Mouse (Mus musculus) 416B (cell line): ENCODE data around the gene 1700014D04Rik.
A peak's percentile ranks its signal among the peaks of the same experiment; 100 is the strongest.
"Not testable (repeated sequence)": the region's sequence is repeated elsewhere in the genome, so short reads cannot be mapped to it uniquely, and the experiment has no call there.

Experiments used
- DNase-seq: peaks from one replicate; pipeline ENCODE4 v3.0.0; 2011; ENCODE audit warnings: low read depth

Gene 1700014D04Rik

DNA sequence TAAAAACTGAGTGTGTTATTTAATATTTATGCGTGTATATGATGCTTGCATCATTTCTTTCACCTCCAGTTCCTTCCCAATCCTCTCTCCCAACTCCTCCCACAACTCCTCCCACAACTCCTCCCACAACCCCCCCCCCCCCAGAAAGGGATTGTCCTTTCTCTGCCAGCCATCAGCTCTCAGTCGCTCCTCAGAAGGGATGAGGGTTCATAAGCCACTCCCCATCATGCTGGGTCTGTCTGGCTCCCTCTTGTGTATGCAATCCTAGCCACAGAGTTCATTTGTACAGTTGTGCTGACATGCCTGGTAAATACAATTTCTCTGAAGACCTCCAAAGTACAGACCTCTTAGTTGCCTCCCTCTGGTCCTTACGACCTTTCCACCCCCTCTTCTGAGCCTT, 11.4 kb downstream of the 1700014D04Rik start:
- peak; percentile 90 for DNase-seq

DNA sequence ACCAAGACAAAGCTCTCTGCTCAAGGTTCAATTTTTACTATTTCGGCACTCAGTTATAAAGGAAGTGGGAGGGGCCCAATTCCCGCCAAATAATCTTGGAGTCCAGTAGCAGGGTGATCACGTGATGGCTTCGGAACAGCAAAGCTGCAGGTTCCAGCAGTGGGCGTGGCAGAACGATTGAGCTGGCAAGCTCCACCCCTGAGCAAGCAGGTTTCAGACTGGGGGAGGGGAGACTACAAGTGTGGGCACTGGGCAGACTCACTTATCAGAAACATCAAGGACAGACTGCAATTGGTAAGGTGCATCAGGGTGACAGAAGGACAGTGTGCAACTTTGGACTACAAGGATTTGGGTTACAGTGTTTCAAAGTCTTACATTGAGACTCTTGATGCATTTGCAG, 12.2 kb downstream of the 1700014D04Rik start:
- peak; percentile 54 for DNase-seq

DNA sequence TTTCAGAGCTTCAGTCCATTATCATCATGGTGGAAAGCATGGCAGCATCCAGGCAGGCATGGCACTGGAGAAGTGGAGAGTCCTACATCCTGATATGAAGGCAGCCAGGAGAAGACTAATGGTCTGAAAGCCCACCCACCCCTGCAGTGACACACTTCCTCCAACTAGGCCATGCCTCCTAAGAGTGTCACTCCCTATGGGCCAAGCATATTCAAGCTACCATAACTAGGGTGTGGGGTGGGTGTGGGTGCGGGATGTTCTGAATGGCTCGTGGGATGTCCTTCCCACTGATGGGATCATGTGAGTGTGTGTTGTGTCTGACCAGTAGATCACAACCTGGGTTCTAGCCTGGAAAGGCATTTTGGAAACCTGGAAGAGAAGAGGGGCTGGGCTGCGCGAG, 12.6 kb downstream of the 1700014D04Rik start:
- peak; percentile 16 for DNase-seq

DNA sequence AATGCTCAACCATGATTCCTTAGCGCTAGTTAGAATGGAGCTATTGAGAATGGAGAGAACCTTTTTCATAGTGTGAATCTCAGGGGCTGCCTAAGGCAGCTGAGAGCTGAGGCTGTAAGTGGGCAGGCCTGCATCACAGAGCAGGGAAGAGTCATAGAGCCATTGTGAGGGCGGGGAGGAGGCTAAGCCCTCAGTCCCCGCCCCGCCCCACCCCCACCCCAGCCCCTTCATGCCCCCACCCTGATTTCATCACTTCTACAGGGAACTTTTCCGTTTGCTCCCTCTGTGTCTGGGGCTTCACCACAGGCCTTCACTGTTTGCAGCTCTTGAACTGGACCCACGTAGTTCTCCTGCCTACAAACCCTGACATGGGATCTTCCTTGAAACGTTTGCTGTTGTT, 14.9 kb downstream of the 1700014D04Rik start, which contains the start of gene Spata31d1d:
Spata31d1d (minus strand) TSS at position 101 of the 400 bp plus-strand sequence.
- DNase-seq, result no peak

DNA sequence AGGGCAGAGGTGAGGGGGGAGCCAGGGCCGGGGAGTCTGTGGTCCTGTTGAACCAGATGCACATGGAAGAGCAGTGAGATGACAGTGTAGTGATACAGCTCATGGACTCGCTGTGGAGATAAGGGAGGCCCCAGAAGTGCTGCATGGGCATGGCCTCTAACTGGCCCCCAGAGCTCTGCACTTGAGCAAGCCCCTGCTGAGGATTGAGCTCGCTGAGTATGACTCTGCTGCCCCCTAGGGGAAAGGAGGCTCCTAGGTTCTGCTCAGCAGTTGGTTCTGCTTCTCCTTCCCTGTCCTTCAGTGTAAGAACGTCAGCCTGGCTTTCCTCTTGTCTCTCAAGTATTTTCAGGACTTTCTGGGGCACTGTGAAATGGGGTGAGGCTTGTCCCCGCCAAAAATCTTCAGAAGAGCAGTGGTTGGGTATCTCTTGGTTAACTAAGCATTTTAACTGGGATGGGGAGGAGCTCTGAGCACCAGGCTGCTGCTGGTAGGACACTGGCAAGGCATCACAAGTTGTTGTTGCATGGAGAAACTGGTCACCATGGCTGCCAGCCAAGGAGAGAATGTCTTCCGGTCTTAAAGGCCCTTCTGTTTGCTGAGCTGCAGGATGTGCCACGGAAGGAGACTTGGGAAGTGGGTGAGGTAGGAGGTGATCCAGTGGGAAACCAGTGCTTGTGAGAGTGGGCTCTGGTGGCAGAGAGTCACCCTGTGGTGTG, 18.0 kb downstream of the 1700014D04Rik start:
- DNase-seq, result peak; percentile 90

DNA sequence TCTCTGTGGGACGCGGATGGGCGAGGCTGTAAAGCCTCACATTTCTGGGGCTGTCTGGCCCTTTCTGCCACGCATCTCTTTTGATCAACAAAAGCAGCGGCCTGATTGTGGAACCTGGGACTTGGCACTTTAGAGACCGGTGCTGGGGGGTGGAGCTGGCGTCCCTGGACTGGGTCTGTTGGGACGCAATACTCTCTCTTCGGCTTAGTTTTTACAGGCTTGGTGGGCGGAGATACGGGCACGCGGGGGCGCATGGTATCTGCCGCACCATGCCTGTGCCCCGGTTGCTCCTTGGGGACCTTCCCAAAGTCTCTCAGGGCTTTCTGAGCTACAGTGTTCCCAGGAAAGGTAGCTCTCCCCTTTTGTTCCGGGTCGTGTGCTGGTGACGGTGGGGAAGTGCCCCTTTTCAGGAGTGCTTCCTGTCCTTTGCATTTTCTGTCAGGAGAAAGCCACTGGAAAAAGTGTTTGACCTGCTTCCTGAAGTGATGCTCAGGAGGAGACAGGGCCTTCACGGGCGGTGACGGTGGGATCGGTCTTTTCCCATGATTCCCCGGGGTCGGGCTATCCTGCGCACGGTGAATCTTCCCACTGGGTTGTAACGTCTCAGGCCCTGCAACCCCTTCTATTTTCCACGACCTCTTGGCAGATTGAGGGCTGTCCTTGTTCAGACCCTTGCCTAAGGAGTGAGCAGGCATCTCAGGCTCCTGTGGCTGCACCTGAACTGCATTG, 20.2 kb downstream of the 1700014D04Rik start:
- no peak for DNase-seq

DNA sequence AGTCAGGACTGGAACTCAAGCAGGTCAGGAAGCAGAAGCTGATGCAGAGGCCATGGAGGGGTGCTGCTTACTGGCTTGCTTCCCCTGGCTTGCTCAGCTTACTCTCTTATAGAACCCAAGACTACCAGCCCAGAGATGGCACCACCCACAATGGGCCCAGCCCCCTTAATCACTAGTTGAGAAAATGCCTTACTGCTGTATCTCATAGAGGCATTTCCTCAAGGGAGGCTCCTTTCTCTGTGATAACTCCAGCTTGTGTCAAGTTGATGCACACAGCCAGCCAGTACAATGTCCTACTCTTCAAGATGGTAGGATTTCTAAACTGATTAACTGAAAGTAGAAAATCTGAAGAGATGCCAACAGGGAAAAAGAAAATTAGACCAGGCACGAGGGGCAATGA, 24.5 kb downstream of the 1700014D04Rik start:
- not testable (repeated sequence) for DNase-seq

DNA sequence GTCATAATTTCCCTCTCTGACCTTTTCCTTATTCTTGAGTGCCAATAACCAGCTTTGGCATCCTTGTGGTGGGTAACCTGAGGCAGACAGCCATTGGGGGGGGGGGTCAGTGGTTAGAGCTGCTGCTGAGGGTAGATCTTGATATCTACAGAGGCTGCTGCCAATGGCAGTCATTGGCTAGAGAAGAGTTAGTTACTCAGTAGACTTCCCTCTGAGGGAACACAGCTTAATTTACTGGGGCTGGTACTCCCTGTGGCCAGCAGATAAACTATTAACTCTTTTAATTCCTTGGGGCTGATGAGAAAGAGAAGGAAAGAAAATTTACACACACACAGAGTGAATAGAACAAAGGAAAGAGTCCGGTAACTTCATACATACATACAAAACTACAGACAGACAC, 27.1 kb downstream of the 1700014D04Rik start:
- no peak for DNase-seq

DNA sequence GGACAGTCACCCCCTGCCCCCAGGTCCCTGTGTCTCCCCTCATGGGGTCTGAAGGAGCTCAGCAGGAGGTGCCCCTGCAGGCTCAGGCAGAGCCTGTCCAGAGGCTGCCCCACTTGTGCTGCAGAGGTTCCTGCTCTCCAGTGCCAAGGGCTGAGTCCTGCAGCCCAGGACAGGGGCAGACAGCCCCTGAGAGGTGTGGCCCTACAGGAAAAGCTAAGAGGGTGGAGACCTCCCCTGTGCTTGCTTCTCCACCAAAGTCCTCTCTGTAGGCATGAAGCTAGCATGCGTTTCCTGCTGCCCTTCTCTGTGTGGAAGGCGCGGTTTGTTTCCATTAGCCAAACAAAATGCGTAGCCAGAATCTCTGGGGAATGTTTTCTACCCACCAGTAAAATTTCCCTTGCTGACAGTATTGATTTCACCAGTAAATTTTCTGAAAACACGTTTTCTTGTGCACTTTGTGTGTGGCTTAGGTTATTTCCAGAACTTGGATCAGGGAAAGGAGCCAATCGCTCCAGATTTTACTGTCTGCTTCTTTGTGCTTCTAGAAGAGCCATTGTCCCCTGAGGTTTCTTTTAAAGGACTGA, 27.6 kb downstream of the 1700014D04Rik start:
- DNase-seq, result not testable (repeated sequence)

DNA sequence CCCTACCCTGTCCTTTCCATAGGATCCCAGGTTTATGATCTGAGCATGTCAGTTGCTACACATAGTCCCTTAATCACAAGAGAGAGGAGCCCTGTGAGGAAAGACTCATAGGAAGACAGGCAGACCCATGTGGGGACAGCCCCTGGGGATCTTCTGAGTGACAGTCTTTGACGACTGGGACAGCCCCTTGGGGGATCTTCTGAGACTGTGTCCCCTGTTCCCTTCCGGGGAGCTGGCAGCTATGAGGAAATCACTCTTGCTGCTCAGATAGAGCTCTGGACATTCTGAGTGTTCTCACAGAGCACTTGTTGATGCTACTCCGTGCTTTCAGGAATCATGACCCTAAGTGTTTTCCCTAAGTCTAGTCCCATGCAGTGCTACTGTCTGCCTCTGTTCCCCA, 32.8 kb downstream of the 1700014D04Rik start:
- DNase-seq, result no peak

DNA sequence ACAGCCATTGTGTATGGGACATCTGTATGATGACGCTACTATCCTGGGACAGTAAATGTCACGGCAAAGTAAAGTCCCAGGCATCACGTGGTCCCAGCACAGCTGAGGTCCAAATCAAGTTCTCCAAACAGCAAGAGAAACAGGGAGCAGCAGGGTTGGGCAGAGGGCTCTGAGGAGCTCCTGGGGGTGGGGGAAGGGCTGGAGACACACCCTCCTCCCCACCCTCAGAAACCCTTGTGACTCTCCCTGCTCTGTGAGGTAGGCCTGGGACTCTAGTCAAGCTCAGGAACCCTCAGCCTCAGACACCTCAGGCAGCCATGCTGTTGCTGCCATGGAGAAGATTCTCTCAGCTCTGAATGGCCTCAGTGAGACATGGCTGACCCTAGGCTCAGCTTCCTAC, 34.6 kb downstream of the 1700014D04Rik start, which contains the start of gene Spata31d1b:
Spata31d1b (plus strand) TSS at position 301 of the 400 bp plus-strand sequence.
- not testable (repeated sequence) for DNase-seq

DNA sequence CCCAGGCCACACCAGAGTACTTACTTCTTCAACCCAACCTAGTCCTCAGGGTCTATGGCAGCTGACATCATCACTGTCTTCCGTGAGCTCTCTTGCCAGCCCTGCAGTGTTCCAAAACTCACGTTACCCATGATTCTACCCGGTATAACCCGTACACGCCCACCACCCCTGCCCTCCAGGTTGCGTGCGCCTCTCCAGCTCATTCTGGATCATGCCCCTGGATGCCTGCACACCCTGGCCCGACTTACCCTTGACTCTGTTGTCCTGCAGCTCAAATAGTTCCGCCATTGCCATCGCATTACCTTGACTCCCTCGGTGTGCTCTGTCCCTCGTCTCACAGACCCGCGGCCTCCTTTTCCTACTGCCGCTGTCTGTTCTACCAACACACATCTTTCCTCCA, 36.3 kb downstream of the 1700014D04Rik start, which contains the start of gene Spata31d1a:
Spata31d1a (minus strand) TSS at position 101 of the 400 bp plus-strand sequence.
- DNase-seq, result no peak

DNA sequence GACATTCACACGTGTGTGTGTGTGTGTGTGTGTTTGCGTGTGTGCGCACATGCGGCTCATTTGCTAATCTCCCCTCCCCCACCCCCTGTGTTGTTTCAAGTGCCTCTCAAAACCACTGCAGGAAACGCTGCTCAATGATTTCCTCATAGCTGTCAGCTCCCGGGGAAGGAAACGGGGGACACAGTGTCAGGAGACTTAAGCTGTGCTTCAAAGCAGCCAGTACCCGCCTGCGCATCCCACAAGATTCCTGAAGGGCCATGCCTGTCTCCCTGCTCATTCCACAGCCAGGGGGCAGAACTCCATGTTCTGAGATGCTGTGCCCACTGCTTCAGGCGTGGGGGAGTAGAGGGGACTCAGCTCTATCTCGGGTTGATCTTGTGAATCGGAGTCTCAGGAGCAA, 42.0 kb downstream of the 1700014D04Rik start:
- peak; percentile 75 for DNase-seq

DNA sequence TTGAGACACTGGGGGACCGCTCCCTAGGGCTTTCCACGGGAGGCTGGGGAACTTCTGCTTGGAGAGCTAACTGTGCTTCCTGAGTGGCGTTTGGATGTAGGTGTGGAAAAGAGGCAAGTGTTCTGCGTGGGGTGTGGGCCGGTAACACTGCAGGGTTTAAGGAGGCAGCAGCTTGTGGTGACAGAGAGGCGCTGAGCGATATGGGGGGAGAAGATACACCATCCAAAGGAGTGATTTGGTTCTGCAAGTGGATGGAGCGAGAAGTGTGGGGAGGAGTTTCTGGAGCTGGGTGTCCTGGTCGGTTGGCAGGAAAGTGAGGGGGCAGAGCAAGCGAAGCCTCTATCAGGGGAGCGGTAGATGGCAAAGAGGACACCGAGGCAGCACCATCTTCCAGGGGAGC, 43.0 kb downstream of the 1700014D04Rik start:
- DNase-seq, result no peak

DNA sequence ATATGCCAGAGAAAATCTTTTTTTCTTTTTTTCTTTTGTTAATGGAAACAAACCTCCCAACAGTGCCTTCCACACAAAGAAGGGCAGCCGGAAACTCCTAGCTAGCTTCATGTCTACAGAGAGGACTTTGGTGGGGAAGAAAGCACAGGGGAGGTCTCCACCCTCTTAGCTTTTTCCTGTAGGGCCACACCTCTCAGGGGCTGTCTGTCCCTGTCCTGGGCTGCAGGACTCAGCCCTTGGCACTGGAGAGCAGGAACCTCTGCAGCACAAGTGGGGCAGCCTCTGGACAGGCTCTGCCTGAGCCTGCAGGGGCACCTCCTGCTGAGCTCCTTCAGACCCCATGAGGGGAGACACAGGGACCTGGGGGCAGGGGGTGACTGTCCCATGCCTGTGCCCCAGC, 46.4 kb downstream of the 1700014D04Rik start:
- DNase-seq, result not testable (repeated sequence)

DNA sequence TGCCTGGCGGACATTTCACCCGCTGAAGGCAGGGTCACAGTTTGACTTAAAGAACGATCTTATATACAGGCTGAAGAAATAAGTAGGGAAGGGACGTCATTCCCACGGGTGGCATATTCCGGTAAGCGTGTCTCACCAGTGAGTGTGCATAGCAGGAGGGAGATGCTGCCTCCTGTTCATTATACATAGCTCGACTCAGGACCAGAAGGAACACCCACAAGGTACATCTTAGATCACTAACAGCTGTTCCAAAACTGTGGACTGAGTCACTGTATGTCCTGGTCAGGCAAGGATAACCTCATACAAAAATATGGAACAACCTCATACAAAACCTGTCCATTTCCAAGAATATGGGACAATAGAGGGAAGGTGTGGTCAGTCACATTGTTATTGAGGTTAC, 47.4 kb downstream of the 1700014D04Rik start:
- DNase-seq, result no peak

DNA sequence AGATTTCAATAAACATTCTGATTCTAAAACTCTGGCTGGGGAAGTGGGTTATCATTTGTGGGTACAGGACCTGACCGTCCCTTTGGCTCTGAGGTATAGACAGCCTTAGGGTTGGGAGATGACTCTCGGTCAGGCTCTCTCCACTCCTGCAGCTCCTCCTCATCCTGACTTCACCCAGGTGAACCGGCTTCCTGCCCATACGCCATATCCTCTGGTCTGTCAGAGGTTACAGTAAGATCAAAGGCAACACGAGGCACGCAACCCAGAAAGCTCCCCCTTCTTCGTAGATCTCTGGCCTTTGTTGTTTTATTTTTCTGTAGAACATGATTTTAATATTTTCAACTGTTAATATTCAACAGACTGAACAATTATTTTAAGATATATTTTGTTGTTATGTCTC, 50.8 kb downstream of the 1700014D04Rik start:
- DNase-seq, result no peak

DNA sequence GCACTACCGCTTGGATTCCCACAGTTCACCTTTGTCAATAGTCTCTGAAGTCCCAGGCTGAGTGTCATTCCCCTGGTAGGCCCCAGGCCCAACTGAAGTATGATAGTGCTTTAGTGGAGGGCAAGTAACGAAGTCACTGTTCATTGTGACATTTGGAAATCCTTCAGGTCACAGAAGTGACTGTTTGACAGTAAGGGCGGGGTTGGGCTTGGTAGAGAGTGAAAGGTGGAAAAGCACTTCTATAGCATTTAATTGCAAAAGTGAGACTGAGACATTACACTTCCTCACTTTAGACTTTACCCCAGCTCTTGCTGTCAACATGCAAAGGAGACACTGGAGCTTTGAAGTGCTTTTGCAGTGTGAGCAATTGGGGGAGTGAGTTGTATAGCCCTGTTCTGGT, 52.5 kb downstream of the 1700014D04Rik start, which contains the start of gene 4921517D22Rik:
4921517D22Rik (minus strand) TSS at position 101 of the 400 bp plus-strand sequence.
- DNase-seq, result no peak

DNA sequence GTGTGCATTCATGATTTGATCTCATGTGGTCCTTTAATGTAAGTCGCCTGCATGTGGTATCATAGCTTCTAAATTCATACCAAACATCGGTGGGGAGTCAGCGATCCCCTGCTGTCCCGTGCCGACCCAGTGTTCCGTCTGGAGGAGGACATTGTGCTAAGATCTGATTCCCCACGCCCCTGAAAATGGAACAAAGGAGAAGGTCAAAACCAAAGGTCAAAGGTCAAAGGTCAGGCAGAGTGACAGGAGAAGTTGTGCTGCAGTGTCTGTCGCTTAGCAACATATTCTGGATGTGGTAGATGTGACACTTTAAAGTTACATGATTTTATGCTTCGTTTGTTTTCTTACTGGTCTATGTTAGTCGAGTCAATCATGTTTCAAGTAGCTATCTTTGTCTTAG, 55.1 kb downstream of the 1700014D04Rik start:
- no peak for DNase-seq
